Mouse (Mus musculus): ENCODE results near the gene Taf15. TPM values are rescaled to one million over a fixed set of nuclear protein-coding genes. Genes with fewer than 3 reads are reported as not detected.

The Taf15 gene
- polyA plus RNA-seq (2015; fragmentation: Nextera tagmentation; extraction: Ambion mirVana): 10.5 and 12.1 TPM in 2 replicates

GRCm38 (mm10) chr11:83472324-83473234 is at the start of gene Taf15:
TSS of gene Taf15 (plus strand) at chr11:83473086.
- peak within 1 kb of the TSS; percentile 97 for H3K27ac ChIP-seq
- peak within 1 kb of the TSS; percentile 92 for H3K4me3 ChIP-seq
- peaks cover 1% of the 10 kb centered on the region; the same call in 1 of the 2 replicates for H3K36me3 ChIP-seq
- WGBS: under 1% methylated on average over 62 of the region's 66 CpGs
- peak within 1 kb of the TSS; percentile 89 for H3K9ac ChIP-seq
- no peaks in the 10 kb centered on the region for H3K9me3 ChIP-seq
- H3K27me3 ChIP-seq: no peaks in the 10 kb centered on the region
- H3K4me2 ChIP-seq: peak within 1 kb of the TSS; percentile 72
- peaks cover 12% of the 10 kb centered on the region for H3K4me1 ChIP-seq
- peak; percentile 98 for ATAC-seq (ENCODE audit: insufficient number of reproducible peaks, low FRiP score, low TSS enrichment, low read depth)

GRCm38 (mm10) chr11:83424681-83425080 is 48.2 kb upstream of the Taf15 start:
- Histone ChIP-seq H3K4me3 (no peak overlapping the region), H3K27me3 (peaks cover 75% of the 10 kb centered on the region)

GRCm38 (mm10) chr11:83426964-83427363 is 45.9 kb upstream of the Taf15 start:
- Histone ChIP-seq H3K9me3 (no peaks in the 10 kb centered on the region), H3K9ac (no peak overlapping the region), H3K36me3 (no peaks in the 10 kb centered on the region), H3K27ac (no peak overlapping the region), H3K4me1 (peaks cover 4% of the 10 kb centered on the region; the same call in 1 of the 2 replicates), H3K27me3 (peaks cover 62% of the 10 kb centered on the region), H3K4me2 (0 out of 2 replicates have a peak overlapping the region, but pooled peaks have one; percentile 22), H3K4me3 (no peak overlapping the region)
- 20% methylated on average over 17 of the region's 17 CpGs for WGBS
- ATAC-seq (ENCODE audit: insufficient number of reproducible peaks, low FRiP score, low TSS enrichment, low read depth): no peak

More at GRCm38 (mm10) chr11:83424681-83425080, 48.2 kb upstream of the Taf15 start:
- H3K36me3 ChIP-seq: no peaks in the 10 kb centered on the region
- H3K9me3 ChIP-seq: no peaks in the 10 kb centered on the region
- ATAC-seq (ENCODE audit: insufficient number of reproducible peaks, low FRiP score, low TSS enrichment, low read depth): no peak
- no peak overlapping the region for H3K9ac ChIP-seq
- H3K27ac ChIP-seq: no peak overlapping the region
- WGBS: 9% methylated on average over 8 of the region's 8 CpGs
- no peak overlapping the region for H3K4me2 ChIP-seq
- peaks cover 4% of the 10 kb centered on the region; the same call in 1 of the 2 replicates for H3K4me1 ChIP-seq

DNA sequence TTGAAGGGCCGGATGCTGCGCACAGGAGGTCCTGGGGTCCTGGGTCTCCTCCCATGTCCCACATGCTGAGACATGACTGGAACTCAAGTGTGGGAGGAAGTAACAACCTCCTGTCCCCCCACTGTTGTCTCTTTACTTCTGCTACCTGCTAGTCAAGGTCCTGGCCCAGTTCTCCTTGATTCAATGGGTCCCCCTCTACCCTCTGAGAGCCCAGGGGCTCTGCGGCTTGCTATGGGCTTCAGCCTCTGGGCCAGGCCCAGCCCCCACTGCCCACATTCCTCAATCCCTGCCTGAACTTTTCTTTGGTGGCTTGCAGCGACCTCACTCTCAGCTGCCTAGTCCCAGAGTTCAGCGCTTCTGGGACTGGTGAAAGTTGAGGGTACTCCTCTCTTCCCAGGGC is 43.5 kb upstream of the Taf15 start, which contains the start of gene Gas2l2:
Gas2l2 (minus strand) TSS at position 101 of the 400 bp plus-strand sequence.
- peaks cover 54% of the 10 kb centered on the region for H3K27me3 ChIP-seq
- no peak within 1 kb of the TSS for H3K27ac ChIP-seq
- ATAC-seq (ENCODE audit: insufficient number of reproducible peaks, low FRiP score, low TSS enrichment, low read depth): no peak
- no peaks in the 10 kb centered on the region for H3K36me3 ChIP-seq
- H3K9me3 ChIP-seq: no peaks in the 10 kb centered on the region
- H3K4me2 ChIP-seq: no peak within 1 kb of the TSS
- 54% methylated on average over 5 of the region's 5 CpGs for WGBS
- no peak within 1 kb of the TSS for H3K9ac ChIP-seq
- H3K4me3 ChIP-seq: no peak within 1 kb of the TSS
- H3K4me1 ChIP-seq: peaks cover 4% of the 10 kb centered on the region; the same call in 1 of the 2 replicates

DNA sequence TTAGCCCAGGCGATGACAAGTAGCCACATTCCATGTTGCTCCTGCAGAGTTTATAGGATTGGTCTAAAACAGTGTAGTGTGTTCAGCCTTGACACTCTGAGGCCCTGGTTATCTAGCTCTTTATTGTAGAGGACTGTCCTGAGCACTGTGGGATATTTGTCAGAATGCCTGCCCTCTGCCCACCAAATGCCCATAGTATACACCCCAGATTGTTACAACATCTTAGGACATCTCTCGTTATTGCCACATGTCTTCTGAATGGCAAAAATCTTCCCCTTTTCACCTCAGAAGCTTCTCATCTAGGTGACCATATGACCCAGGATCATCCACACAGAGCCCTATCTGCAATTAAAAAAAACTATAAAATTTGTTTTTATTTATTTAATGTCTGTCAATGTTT is 40.4 kb upstream of the Taf15 start:
- Histone ChIP-seq H3K27me3 (peaks cover 30% of the 10 kb centered on the region), H3K4me1 (no peaks in the 10 kb centered on the region), H3K9ac (no peak overlapping the region), H3K27ac (no peak overlapping the region), H3K36me3 (no peaks in the 10 kb centered on the region), H3K4me3 (no peak overlapping the region), H3K9me3 (no peaks in the 10 kb centered on the region), H3K4me2 (no peak overlapping the region)
- WGBS: 72% methylated on average over 2 of the region's 2 CpGs
- ATAC-seq (ENCODE audit: insufficient number of reproducible peaks, low FRiP score, low TSS enrichment, low read depth): no peak

DNA sequence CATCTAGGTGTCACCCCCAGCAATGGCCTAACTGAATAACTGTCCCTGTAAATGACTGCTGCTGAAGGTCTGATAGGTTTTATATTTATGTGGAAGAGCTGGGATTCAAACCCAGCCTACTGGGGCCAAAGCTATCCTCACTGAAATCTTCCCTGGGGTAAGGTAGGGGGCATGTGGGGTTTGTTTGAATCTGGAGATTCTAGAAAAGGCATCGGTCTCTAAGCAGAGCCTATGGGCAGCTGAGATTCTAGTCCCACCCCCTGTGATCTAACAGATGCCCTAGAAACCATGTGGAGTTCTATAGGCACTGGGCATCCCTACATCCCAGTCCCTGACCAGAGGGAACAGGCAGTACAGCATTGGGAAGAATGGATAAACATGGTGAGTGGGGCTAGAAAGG is 35.5 kb upstream of the Taf15 start, which contains the start of gene 1700020L24Rik:
1700020L24Rik (plus strand) TSS at position 301 of the 400 bp plus-strand sequence.
- no peak within 1 kb of the TSS for H3K9ac ChIP-seq

GRCm38 (mm10) chr11:83439426-83440060 is 33.3 kb upstream of the Taf15 start:
- no peak overlapping the region for H3K27ac ChIP-seq
- H3K36me3 ChIP-seq: no peaks in the 10 kb centered on the region
- no peaks in the 10 kb centered on the region for H3K9me3 ChIP-seq
- peaks cover 12% of the 10 kb centered on the region for H3K4me1 ChIP-seq
- ATAC-seq (ENCODE audit: insufficient number of reproducible peaks, low FRiP score, low TSS enrichment, low read depth): no peak
- H3K4me3 ChIP-seq: peak overlapping the region; percentile 62
- H3K4me2 ChIP-seq: peak overlapping the region; percentile 90
- no peak overlapping the region for H3K9ac ChIP-seq
- WGBS: 26% methylated on average over 11 of the region's 11 CpGs
- H3K27me3 ChIP-seq: peaks cover 44% of the 10 kb centered on the region

More for the DNA sequence above, 35.5 kb upstream of the Taf15 start, which contains the start of gene 1700020L24Rik:
- Histone ChIP-seq H3K27me3 (peaks cover 22% of the 10 kb centered on the region), H3K4me1 (peaks cover 5% of the 10 kb centered on the region), H3K4me3 (no peak within 1 kb of the TSS), H3K9me3 (no peaks in the 10 kb centered on the region), H3K27ac (no peak within 1 kb of the TSS), H3K36me3 (no peaks in the 10 kb centered on the region), H3K4me2 (no peak within 1 kb of the TSS)
- WGBS: 89% methylated on average over 1 of the region's 1 CpGs
- ATAC-seq (ENCODE audit: insufficient number of reproducible peaks, low FRiP score, low TSS enrichment, low read depth): no peak

DNA sequence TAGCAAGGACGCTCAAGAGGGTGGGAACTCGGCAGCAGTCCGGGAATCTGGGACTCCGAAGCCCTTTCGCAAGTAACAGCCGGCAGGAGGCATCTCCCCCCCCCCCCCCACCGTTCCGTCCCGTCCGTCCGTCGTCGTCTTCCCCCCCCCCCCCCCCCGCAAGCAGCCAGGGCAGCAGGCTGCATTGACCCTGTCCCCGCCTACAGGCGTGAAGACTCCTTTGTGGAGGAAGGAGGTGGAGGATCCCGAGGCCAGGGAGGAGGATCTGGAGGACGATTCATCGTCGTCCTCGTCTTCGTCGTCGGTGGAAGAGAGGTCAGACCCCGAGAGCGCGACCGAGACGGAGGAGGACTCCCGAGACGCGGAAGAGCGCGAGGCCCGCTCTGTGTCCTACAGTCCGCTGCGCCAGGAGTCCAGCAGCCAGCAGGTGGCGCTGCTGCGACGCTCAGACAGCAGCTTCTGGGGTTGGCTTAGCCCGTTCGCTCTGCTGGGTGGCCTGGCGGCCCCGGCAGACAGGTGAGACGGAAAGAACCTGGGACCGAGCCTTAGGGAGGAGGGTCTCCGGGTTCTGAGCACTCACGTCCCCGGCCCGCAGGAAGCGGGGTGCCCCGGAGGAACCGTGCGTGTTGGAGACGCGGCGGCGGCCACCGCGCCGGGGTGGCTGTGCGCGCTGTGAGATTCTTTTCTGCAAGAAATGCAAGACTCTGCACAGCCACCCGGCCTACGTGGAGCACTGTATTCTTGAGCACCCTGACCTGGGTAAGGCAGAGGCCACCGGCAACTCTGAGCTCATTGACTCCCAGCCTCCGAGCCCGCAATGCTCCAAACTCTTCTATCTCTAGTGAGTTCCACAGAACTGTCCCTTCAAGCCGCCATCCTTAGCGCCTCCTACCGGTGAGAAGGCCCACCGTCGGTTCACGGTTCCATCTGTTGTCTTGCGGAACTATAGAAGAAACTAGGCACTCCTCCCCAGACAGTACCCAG is 32.5 kb upstream of the Taf15 start:
- Histone ChIP-seq H3K36me3 (no peaks in the 10 kb centered on the region), H3K9me3 (no peaks in the 10 kb centered on the region), H3K9ac (0 out of 2 replicates have a peak overlapping the region, but pooled peaks have one; percentile 21), H3K4me2 (peak overlapping the region; percentile 90), H3K27ac (no peak overlapping the region), H3K4me3 (peak overlapping the region; percentile 62), H3K27me3 (peaks cover 52% of the 10 kb centered on the region), H3K4me1 (peaks cover 17% of the 10 kb centered on the region)
- peak; percentile 81 for ATAC-seq (ENCODE audit: insufficient number of reproducible peaks, low FRiP score, low TSS enrichment, low read depth)
- 0% methylated on average over 64 of the region's 75 CpGs for WGBS

DNA sequence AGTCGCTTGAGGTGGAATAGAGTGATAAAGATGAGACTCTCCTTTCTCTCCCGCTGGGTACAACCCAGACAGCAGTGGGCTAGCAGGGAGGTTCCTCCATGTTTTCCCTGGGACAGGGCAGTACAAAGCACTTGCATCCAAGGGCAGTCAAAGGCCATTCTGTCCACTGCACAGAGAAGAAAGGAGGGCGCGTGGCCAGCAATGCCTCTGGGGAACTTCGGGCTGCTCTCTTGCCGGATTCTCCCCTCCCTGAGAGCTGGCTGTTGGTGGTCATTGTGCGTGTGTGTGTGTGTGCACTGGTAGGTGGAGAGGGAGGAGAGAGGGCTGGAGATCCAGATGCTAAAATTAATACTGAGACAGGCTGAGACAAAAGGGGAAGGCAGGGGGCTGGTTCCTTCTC is 31.7 kb upstream of the Taf15 start:
- H3K36me3 ChIP-seq: no peaks in the 10 kb centered on the region
- 56% methylated on average over 7 of the region's 7 CpGs for WGBS
- no peak for ATAC-seq (ENCODE audit: insufficient number of reproducible peaks, low FRiP score, low TSS enrichment, low read depth)
- no peak overlapping the region for H3K9ac ChIP-seq
- peaks cover 61% of the 10 kb centered on the region for H3K27me3 ChIP-seq
- H3K4me3 ChIP-seq: peak overlapping the region; percentile 62; the same call in 1 of the 2 replicates
- peaks cover 17% of the 10 kb centered on the region for H3K4me1 ChIP-seq
- H3K27ac ChIP-seq: no peak overlapping the region
- no peak overlapping the region; the same call in 1 of the 2 replicates for H3K4me2 ChIP-seq
- no peaks in the 10 kb centered on the region for H3K9me3 ChIP-seq

DNA sequence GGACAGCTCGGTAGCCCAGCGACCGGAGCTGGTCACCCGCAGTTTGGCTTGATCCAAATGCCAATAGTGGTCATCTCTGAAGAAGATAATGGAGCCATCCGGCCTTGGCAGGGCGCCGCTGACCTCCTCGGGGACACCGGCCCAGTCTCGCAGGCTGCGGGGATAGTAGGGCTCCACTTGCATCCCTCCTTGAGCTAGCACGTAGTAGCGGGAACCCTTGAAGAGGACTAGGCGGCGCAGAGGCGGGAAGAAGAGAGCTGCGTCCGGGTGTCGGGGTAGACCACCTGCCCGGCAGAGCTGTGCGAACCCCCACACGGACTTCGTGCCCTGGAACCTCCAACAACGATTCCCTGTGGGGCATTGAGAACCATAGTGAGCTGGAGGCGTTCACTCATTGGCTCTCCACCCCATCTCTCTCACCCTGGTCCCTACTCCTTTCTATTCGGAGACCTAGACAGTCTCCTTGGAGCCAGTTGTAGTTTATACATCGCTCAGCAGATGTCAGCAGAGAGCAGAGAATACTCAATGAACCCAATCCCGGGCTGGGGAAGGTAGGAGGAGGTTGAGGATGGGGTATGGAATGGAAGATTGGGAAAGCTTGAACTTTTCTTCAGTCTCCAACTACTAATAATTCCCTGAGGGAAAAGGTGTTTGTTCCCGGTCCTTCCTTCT is 30.2 kb upstream of the Taf15 start:
- no peak for ATAC-seq (ENCODE audit: insufficient number of reproducible peaks, low FRiP score, low TSS enrichment, low read depth)
- H3K9ac ChIP-seq: no peak overlapping the region

More for the DNA sequence above, 30.2 kb upstream of the Taf15 start:
- Histone ChIP-seq H3K4me2 (peak overlapping the region; percentile 42), H3K4me1 (peaks cover 18% of the 10 kb centered on the region), H3K4me3 (no peak overlapping the region), H3K9me3 (no peaks in the 10 kb centered on the region), H3K36me3 (no peaks in the 10 kb centered on the region), H3K27me3 (peaks cover 74% of the 10 kb centered on the region), H3K27ac (no peak overlapping the region)
- 12% methylated on average over 29 of the region's 29 CpGs for WGBS
